Mouse (Mus musculus): ENCODE measurements at regions not wholly inside any gene's neighbourhood (a gene's known extent, or its start where the extent isn't known, plus 50 kb on each side); places are given as distances from the start of the nearest gene placed in this dataset.

DNA sequence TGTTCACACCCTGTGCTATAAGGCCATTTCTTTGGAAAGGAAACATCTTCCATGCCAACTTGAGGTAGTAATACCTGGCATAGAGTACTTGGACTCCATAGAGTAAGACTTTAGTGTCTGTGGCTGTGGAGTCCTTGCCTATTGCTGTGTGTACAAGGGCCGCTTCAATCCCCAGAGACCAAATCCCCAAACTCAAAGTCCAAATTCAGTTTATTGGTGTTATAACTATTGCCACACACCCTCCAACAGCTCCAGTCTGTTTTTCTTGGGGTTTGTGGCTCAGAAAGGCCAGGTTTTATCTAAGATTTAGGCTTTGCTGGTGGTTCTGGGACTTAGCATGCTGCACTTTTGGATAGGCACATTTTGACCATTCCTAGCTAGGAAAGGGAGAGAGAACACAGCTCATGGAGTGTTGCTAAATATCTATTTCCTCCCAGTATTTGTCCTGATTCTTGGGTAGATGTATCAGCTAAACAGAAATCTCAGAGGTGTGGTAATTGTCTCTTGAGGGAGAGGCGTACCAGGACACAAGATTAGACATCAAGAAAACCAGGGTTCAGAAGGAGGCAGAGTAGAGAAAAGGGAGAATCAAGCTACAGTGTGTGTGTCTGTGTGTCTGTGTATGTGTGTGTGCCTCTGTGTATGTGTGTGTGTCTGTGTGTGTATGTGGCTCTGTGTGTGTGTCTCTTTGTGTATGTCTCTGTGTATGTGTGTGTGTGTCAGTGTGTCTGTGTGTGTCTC is 65.3 kb upstream of the Parp11 start:
- no peak for DNase-seq (ENCODE audit: low spot score)

DNA sequence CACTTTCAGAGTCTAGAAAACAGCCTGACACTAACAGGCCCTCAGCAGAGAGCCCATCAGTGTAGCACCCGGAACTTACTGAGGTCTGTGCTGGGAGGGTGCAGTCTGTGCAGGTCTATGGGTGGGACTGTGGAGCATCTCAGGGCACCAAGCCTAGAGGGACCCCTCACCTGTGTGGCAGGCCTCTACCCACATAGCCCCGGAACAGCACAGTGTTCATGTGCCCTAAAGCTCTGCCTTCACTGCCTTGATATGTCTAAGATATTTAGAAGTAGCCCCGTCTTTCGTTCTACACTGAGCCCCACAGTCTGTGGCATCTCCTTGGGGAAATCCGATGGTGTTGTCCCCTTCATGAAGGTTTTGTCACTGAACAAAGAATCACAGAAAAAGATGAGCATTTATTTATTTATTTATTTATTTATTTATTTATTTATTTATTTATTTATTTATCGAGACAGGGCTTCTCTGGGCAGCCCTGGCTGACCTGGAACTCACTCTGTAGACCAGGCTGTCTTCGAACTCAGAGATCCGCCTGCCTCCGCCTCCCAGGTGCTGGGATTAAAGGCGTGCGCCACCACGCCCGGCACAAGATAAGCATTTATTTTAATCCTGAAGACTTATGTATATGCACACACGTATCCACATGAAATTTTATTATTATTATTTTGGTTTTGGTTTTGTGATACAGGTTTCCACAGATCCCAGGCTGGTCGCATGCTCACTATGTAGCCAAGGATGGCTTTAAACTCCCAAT is 55.2 kb upstream of the Parp11 start:
- no peak for DNase-seq (ENCODE audit: low spot score)

DNA sequence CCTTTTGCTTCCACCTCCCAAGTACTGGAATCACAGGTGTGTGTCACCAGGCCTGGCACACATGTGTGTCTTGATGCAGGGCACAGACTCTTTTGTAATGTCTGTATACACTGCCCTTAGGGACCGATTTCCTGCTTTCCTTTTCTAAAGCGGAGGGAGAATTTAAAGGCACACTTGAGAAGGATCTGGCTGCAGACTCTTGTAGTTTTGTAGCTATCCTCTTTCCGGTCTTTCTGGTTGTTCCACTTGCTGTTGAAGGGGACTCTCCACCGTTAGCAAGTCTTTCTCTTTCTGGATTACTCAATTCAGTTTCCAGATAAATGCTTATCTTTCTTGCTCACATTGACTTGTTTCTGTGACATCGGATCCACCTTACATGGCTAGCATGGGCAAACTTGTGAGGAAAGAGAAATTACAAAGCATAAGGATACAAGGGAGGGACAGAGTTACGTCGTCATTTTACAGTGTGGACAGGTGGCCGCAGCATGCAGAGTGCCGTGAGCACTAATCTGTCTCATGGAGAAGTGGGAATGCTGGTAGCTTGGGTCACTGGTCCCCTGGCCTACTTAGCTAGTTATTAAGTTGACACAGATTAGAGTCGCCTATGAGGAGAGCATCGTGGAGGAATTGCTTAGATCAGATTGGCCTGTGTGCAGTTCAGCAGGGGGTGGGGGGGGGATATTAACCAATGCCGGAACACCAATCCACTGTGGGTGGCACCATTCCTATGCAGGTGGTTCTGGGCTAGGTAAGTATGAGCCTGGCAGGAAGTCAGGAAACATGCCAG is 54.4 kb upstream of the Parp11 start:
- DNase-seq (ENCODE audit: low spot score), result no peak

DNA sequence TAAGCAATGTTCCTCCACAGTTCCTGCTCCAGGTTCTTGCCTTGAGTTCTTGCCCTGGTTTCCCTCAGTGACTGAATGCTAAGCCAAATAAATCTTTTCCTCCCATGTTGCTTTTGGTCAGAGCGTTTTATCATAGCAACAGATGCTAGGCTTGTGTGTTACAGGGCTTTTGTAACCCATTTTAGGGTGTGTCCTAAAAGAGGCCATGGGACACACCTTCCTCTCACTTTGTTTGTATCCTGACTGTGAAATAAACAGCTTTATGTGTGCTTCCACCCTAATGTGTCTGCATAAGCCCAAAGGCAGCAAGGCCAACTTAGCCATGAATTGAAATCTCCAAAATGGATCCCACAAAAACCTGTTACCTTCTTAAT is 53.9 kb upstream of the Parp11 start:
- DNase-seq (ENCODE audit: low spot score), result no peak

DNA sequence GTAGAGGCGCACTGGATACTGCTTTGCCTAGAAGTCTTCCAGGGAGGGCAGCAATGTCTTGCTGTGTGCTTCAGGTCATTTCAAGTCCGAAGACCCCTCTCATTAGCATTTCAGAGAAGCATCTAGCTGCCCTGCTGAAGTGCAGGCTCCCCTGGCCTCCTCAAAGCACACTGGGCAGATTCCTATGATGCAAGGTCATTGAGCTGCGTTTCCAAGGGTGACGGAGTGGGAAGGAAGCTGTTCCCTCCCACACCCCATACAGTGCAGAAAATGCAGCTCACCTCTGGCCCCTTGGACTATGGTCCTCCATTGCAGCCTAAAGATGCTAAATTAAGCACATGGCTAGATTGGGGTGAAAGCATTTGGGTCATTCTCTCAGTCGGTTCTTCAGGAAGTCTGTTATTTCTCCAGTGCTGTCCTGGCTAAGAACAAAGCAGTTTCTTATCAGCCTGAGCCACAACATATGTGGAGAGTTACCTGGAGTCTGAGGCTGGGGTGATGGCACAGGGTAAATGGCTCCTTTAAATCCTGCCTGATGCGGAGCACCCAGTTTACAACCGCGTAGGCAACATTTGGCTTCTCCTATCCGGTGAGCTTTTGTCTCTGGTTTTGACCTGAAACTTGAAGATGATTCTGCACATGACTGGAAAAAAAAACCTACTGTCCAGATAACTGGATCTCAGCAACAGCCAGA is 52.6 kb upstream of the Parp11 start:
- DNase-seq (ENCODE audit: low spot score), result no peak
